Mouse (Mus musculus): Measurements from ENCODE around the gene Dcn.

Dcn gene

GRCm38 (mm10) chr10:97479004-97479766, at the start of gene Dcn:
Dcn (plus strand) TSS chr10:97479609.
- DNase-seq (ENCODE audit: low spot score): no peak

- no peak for DNase-seq (ENCODE audit: low spot score)
These were observed 42.7 kb upstream of the Dcn start for GRCm38 (mm10) chr10:97436662-97437061.

- DNase-seq (ENCODE audit: low spot score): no peak
These were observed 37.1 kb upstream of the Dcn start for GRCm38 (mm10) chr10:97442300-97442699.

GRCm38 (mm10) chr10:97446486-97446885, 32.9 kb upstream of the Dcn start:
- no peak for DNase-seq (ENCODE audit: low spot score)

- no peak for DNase-seq (ENCODE audit: low spot score)
These were observed 26.5 kb upstream of the Dcn start for GRCm38 (mm10) chr10:97452886-97453285.

GRCm38 (mm10) chr10:97453529-97453928, 25.9 kb upstream of the Dcn start:
- no peak for DNase-seq (ENCODE audit: low spot score)

- no peak for DNase-seq (ENCODE audit: low spot score)
These were observed 22.4 kb upstream of the Dcn start for GRCm38 (mm10) chr10:97456993-97457392.

GRCm38 (mm10) chr10:97466818-97467217, 12.6 kb upstream of the Dcn start:
- DNase-seq (ENCODE audit: low spot score): no peak

- no peak for DNase-seq (ENCODE audit: low spot score)
These were observed 9.8 kb upstream of the Dcn start for GRCm38 (mm10) chr10:97469411-97470140.

GRCm38 (mm10) chr10:97475460-97475859, 3.9 kb upstream of the Dcn start:
- no peak for DNase-seq (ENCODE audit: low spot score)

GRCm38 (mm10) chr10:97478259-97478658, 1.1 kb upstream of the Dcn start:
- DNase-seq (ENCODE audit: low spot score): no peak

GRCm38 (mm10) chr10:97482150-97482549, 2.7 kb downstream of the Dcn start:
- no peak for DNase-seq (ENCODE audit: low spot score)

- no peak for DNase-seq (ENCODE audit: low spot score)
These were observed 4.6 kb downstream of the Dcn start for GRCm38 (mm10) chr10:97484049-97484448.

- no peak for DNase-seq (ENCODE audit: low spot score)
These were observed 5.7 kb downstream of the Dcn start for GRCm38 (mm10) chr10:97485151-97485550.

- DNase-seq (ENCODE audit: low spot score): no peak
These were observed 6.7 kb downstream of the Dcn start for GRCm38 (mm10) chr10:97486085-97486484.

- DNase-seq (ENCODE audit: low spot score): no peak
These were observed 8.0 kb downstream of the Dcn start for GRCm38 (mm10) chr10:97487269-97487989.

- no peak for DNase-seq (ENCODE audit: low spot score)
These were observed 13.1 kb downstream of the Dcn start for GRCm38 (mm10) chr10:97492367-97492980.

- DNase-seq (ENCODE audit: low spot score): no peak
These were observed 18.2 kb downstream of the Dcn start for GRCm38 (mm10) chr10:97497646-97498045.

- DNase-seq (ENCODE audit: low spot score): no peak
These were observed 44.0 kb downstream of the Dcn start for GRCm38 (mm10) chr10:97523366-97523765.

GRCm38 (mm10) chr10:97535697-97536096, 56.3 kb downstream of the Dcn start:
- DNase-seq (ENCODE audit: low spot score): no peak

- DNase-seq (ENCODE audit: low spot score): no peak
These were observed 57.5 kb downstream of the Dcn start for GRCm38 (mm10) chr10:97536921-97537320.

- no peak for DNase-seq (ENCODE audit: low spot score)
These were observed 58.8 kb downstream of the Dcn start for GRCm38 (mm10) chr10:97538202-97538601.
